Mouse (Mus musculus) limb, embryonic 14.5 days (tissue): Measurements from ENCODE around the gene Ocrl. TPM values are rescaled to one million over a fixed set of nuclear protein-coding genes. Genes with fewer than 3 reads are reported as not detected.

Source experiments
- ATAC-seq: fragments of 200-750 bp; cut with Nextera tagmentation; 2 replicates; pipeline ENCODE4 v1.8.0; 2017; ENCODE audit warnings: low read depth, moderate number of reproducible peaks, moderate TSS enrichment; ENCODE audit not compliant: low FRiP score
- DNase-seq: peaks from one replicate; pipeline ENCODE4 v3.0.0-alpha.2; 2015; ENCODE audit warnings: low spot score
- H3K27ac ChIP-seq: fragments of 300-500 bp; sonication (generic); replicated peaks from 2 replicates; pipeline ENCODE4 v1.5.1; 2014; ENCODE audit warnings: low read depth, mild to moderate bottlenecking, low read length, moderate library complexity, mixed read lengths
- H3K27me3 ChIP-seq: fragments of 300-500 bp; sonication (generic); 2 replicates; pipeline ENCODE4 v1.6.1; 2014; ENCODE audit warnings: low read length, mixed read lengths; ENCODE audit not compliant: control insufficient read depth, insufficient read depth
- H3K36me3 ChIP-seq: fragments of 300-500 bp; sonication (generic); 2 replicates; pipeline ENCODE4 v1.6.1; 2014; ENCODE audit warnings: mild to moderate bottlenecking, low read length, moderate library complexity, mixed read lengths; ENCODE audit not compliant: control insufficient read depth, insufficient read depth
- H3K4me1 ChIP-seq: fragments of 300-500 bp; sonication (generic); 2 replicates; pipeline ENCODE4 v1.6.1; 2014; ENCODE audit warnings: antibody characterized with exemption, low read length, mixed read lengths; ENCODE audit not compliant: control insufficient read depth, insufficient read depth
- H3K4me2 ChIP-seq: fragments of 300-500 bp; sonication (generic); replicated peaks from 2 replicates; pipeline ENCODE4 v1.6.1; 2014; ENCODE audit warnings: low read depth, mild to moderate bottlenecking, low read length, moderate library complexity; ENCODE audit not compliant: severe bottlenecking
- H3K4me3 ChIP-seq: fragments of 300-500 bp; sonication (generic); replicated peaks from 2 replicates; pipeline ENCODE4 v1.5.1; 2014; ENCODE audit warnings: low read length
- H3K9ac ChIP-seq: fragments of 300-500 bp; sonication (generic); 2 replicates; pipeline ENCODE4 v1.6.1; 2014; ENCODE audit warnings: mild to moderate bottlenecking, low read depth, low read length, moderate library complexity; ENCODE audit not compliant: severe bottlenecking
- H3K9me3 ChIP-seq: fragments of 300-500 bp; sonication (generic); 2 replicates; pipeline ENCODE4 v1.6.1; 2016; ENCODE audit warnings: low read length; ENCODE audit not compliant: control insufficient read depth
- POLR2A ChIP-seq: fragments of 200-500 bp; IDR thresholded peaks from 2 replicates; pipeline ENCODE4 v1.8.0; 2012; ENCODE audit warnings: inconsistent platforms, mild to moderate bottlenecking, moderate library complexity, borderline replicate concordance; ENCODE audit not compliant: insufficient read depth, insufficient read length; ENCODE audit errors: extremely low read depth
- WGBS: fragments of 180-500 bp; shearing (Covaris S2); extraction: QIAGEN DNeasy Blood & Tissue Kit; methylation state at CpG from one replicate; pipeline ENCODE4 v1.1.7; 2014; 5-methylcytosine and 5-hydroxymethylcytosine counted together
- polyA plus RNA-seq, 2 experiments: library from polyadenylated mRNA; depleted of rRNA in 1 of 2; stranded (reverse) in 1 of 2; unstranded in 1 of 2; fragments of >200 nt; fragmentation: Nextera tagmentation in 1 of 2; extraction: Ambion mirVana in 1 of 2; gene quantifications; 2 replicates each; pipeline versions ENCODE4 v1.2.1 to v1.2.3; 2012 to 2014

Ocrl gene
- polyA plus RNA-seq, 2 experiments: 21.8 to 50.0 TPM

- DNase-seq: peak; percentile 18
- H3K9me3 ChIP-seq: no peaks in the 10 kb centered on the region
- H3K4me3 ChIP-seq: peak overlapping the region; percentile 56
- peak overlapping the region; percentile 71 for H3K9ac ChIP-seq
- 0 out of 2 replicates have a peak, but pooled peaks have one; percentile 5 for TF ChIP-seq POLR2A
- ATAC-seq: peak; percentile 64
- no peaks in the 10 kb centered on the region for H3K27me3 ChIP-seq
- no peaks in the 10 kb centered on the region for H3K4me1 ChIP-seq
- H3K36me3 ChIP-seq: no peaks in the 10 kb centered on the region
- WGBS: 22% methylated on average over 27 of the region's 36 CpGs
- peak overlapping the region; percentile 47 for H3K4me2 ChIP-seq
- H3K27ac ChIP-seq: peak overlapping the region; percentile 79
Measured at GRCm38 (mm10) chrX:47891907-47892430, 20.2 kb upstream of the Ocrl start.

GRCm38 (mm10) chrX:47892431-47893024 lies 19.7 kb upstream of the Ocrl start, which contains the start of gene Smarca1:
TSS of gene Smarca1 (minus strand) at chrX:47892974.
- Histone ChIP-seq H3K36me3 (no peaks in the 10 kb centered on the region), H3K4me3 (peak within 1 kb of the TSS; percentile 56), H3K9me3 (no peaks in the 10 kb centered on the region), H3K27me3 (no peaks in the 10 kb centered on the region), H3K27ac (peak within 1 kb of the TSS; percentile 79), H3K4me2 (peak within 1 kb of the TSS; percentile 47), H3K9ac (peak within 1 kb of the TSS; percentile 71), H3K4me1 (no peaks in the 10 kb centered on the region)
- DNase-seq: peak; percentile 38
- peak; percentile 92 for ATAC-seq
- WGBS: 24% methylated on average over 14 of the region's 17 CpGs
- 0 out of 2 replicates have a peak, but pooled peaks have one; percentile 15 for TF ChIP-seq POLR2A

GRCm38 (mm10) chrX:47912904-47913542 lies 836 bp downstream of the Ocrl start:
- no peaks in the 10 kb centered on the region for H3K27me3 ChIP-seq
- TF ChIP-seq POLR2A: no peak
- 43% methylated on average over 8 of the region's 8 CpGs for whole genome bisulfite sequencing

GRCm38 (mm10) chrX:47913543-47913938 lies 1.4 kb downstream of the Ocrl start:
- Histone ChIP-seq H3K4me1 (no peaks in the 10 kb centered on the region), H3K9ac (no peak overlapping the region), H3K9me3 (no peaks in the 10 kb centered on the region), H3K4me3 (no peak overlapping the region), H3K27ac (no peak overlapping the region), H3K36me3 (peaks cover 8% of the 10 kb centered on the region; the same call in 1 of the 2 replicates), H3K4me2 (no peak overlapping the region; the same call in 1 of the 2 replicates), H3K27me3 (no peaks in the 10 kb centered on the region)
- ATAC-seq (no peak), DNase-seq (no peak)
- WGBS: 78% methylated on average over 7 of the region's 7 CpGs
- no peak for TF ChIP-seq POLR2A

More at GRCm38 (mm10) chrX:47912904-47913542, 836 bp downstream of the Ocrl start:
- Histone ChIP-seq H3K4me3 (peak overlapping the region; percentile 54), H3K4me1 (no peaks in the 10 kb centered on the region), H3K4me2 (peak overlapping the region; percentile 50), H3K27ac (no peak overlapping the region), H3K9me3 (no peaks in the 10 kb centered on the region), H3K9ac (peak overlapping the region; percentile 86), H3K36me3 (peaks cover 6% of the 10 kb centered on the region; the same call in 1 of the 2 replicates)
- 0 out of 2 replicates have a peak, but pooled peaks have one; percentile 26 for ATAC-seq
- DNase-seq: no peak

- TF ChIP-seq POLR2A: no peak
- Histone ChIP-seq H3K4me3 (no peak overlapping the region), H3K4me1 (no peaks in the 10 kb centered on the region), H3K9me3 (no peaks in the 10 kb centered on the region), H3K27me3 (no peaks in the 10 kb centered on the region), H3K4me2 (no peak overlapping the region), H3K27ac (no peak overlapping the region), H3K9ac (no peak overlapping the region), H3K36me3 (peaks cover 8% of the 10 kb centered on the region; the same call in 1 of the 2 replicates)
- no peak for DNase-seq
- WGBS: 61% methylated on average over 1 of the region's 1 CpGs
- ATAC-seq: no peak
Measured at GRCm38 (mm10) chrX:47916831-47917230, 4.6 kb downstream of the Ocrl start.
